Mouse (Mus musculus): ENCODE data around the gene Akirin2.

Gene Akirin2

GRCm38 (mm10) chr4:34584871-34585607 is 34.3 kb downstream of the Akirin2 start:
- DNase-seq (ENCODE audit: inconsistent ontology term): no peak

GRCm38 (mm10) chr4:34603123-34603522 is 52.4 kb downstream of the Akirin2 start:
- no peak for DNase-seq (ENCODE audit: inconsistent ontology term)

GRCm38 (mm10) chr4:34606658-34607057 is 55.9 kb downstream of the Akirin2 start:
- DNase-seq (ENCODE audit: inconsistent ontology term): no peak

- peak; percentile 9 for DNase-seq (ENCODE audit: inconsistent ontology term)
Measured at GRCm38 (mm10) chr4:34613571-34614145, 62.9 kb downstream of the Akirin2 start.

GRCm38 (mm10) chr4:34614630-34615094 is 63.9 kb downstream of the Akirin2 start, which contains the start of the genes Orc3 and Rars2:
Gene Orc3 (minus strand): TSS chr4:34614944.
Gene Rars2 (plus strand): TSS chr4:34614957.
- peak; percentile 96 for DNase-seq (ENCODE audit: inconsistent ontology term)

- no peak for DNase-seq (ENCODE audit: inconsistent ontology term)
Measured at GRCm38 (mm10) chr4:34615303-34615702, 64.6 kb downstream of the Akirin2 start.

GRCm38 (mm10) chr4:34616146-34616545 is 65.4 kb downstream of the Akirin2 start:
- no peak for DNase-seq (ENCODE audit: inconsistent ontology term)
